ENCODE assay signal across 26 mouse cellular contexts in the genomic region with DNA sequence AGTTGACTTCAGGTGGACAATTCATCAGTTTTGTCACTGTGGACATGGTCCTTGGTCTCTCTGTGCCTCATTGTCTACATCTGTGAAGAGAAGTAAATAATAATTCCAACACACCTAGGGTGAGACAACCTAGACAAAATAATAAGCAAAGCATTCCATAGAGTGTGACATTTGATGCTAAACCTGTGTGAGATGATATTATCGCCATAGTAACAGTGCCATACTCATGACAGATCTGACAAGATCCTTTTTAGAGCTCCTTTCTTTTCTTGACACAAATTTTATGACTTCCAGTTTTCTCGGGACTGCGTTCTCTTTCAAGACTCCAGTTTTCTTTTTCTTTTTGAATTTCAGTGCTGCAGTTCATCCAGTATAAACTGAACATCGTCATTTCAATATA.
"Had no signal": no experiment of that assay in that cellular context is flagged by ENCODE, and none has a peak within 500 bp of the region (broad histone marks: within the 10 kb centered on the region; RNA-seq: fewer than 3 reads in every experiment).

No protein-coding gene starts in this region.

- H3K4me3 ChIP-seq: embryonic facial prominence, embryonic 10.5 days; embryonic facial prominence, embryonic 12.5 days; embryonic facial prominence, embryonic 13.5 days; embryonic facial prominence, embryonic 15.5 days; erythroblast, embryonic 14.5 days; forebrain, embryonic 12.5 days; gastrocnemius, adult 2 months; heart, adult 2 months; heart, embryonic 10.5 days had no signal

- H3K9me3 ChIP-seq: embryonic facial prominence, embryonic 10.5 days; embryonic facial prominence, embryonic 12.5 days; embryonic facial prominence, embryonic 13.5 days; embryonic facial prominence, embryonic 15.5 days; forebrain, embryonic 12.5 days; heart, embryonic 10.5 days had no signal

- H3K9ac ChIP-seq: embryonic facial prominence, embryonic 12.5 days; embryonic facial prominence, embryonic 13.5 days; embryonic facial prominence, embryonic 15.5 days; forebrain, embryonic 12.5 days had no signal

- H3K27ac ChIP-seq: embryonic facial prominence, embryonic 10.5 days; embryonic facial prominence, embryonic 12.5 days; embryonic facial prominence, embryonic 13.5 days; embryonic facial prominence, embryonic 15.5 days; forebrain, embryonic 12.5 days; gastrocnemius, adult 2 months; heart, adult 2 months; heart, embryonic 10.5 days had no signal

- H3K4me1 ChIP-seq: embryonic facial prominence, embryonic 10.5 days; embryonic facial prominence, embryonic 12.5 days; embryonic facial prominence, embryonic 13.5 days; embryonic facial prominence, embryonic 15.5 days; forebrain, embryonic 12.5 days; heart, embryonic 10.5 days had no signal

- DNase-seq: cerebellum, adult 18-20 months; cerebellum, adult 2 months; cerebellum, adult 8-10 months; cerebellum, adult 9-10 months; cerebellum, adult 9-11 months; cerebellum, postnatal 10 days; cerebellum, postnatal 14 days; cerebellum, postnatal 25 days; cerebellum, postnatal 36 days; embryo, embryonic 11 days; gastrocnemius, adult 2 months; gastrocnemius, postnatal 10 days; gastrocnemius, postnatal 14 days; gastrocnemius, postnatal 25 days; gastrocnemius, postnatal 36 days; heart, adult 11 months; heart, adult 18-20 months; heart, adult 2 months had no signal

- H3K4me2 ChIP-seq: embryonic facial prominence, embryonic 12.5 days; embryonic facial prominence, embryonic 13.5 days; embryonic facial prominence, embryonic 15.5 days; forebrain, embryonic 12.5 days; heart, embryonic 11.5 days had no signal

- H3K36me3 ChIP-seq: embryonic facial prominence, embryonic 10.5 days; embryonic facial prominence, embryonic 12.5 days; embryonic facial prominence, embryonic 13.5 days; embryonic facial prominence, embryonic 15.5 days; forebrain, embryonic 12.5 days; heart, embryonic 10.5 days had no signal

- H3K27me3 ChIP-seq: embryonic facial prominence, embryonic 12.5 days; embryonic facial prominence, embryonic 13.5 days; embryonic facial prominence, embryonic 15.5 days; forebrain, embryonic 12.5 days had no signal
